Mouse (Mus musculus): ENCODE data around the gene Scarb1.

Gene Scarb1

GRCm38 (mm10) chr5:125271531-125272203, 69.2 kb downstream of the Scarb1 start:
- DNase-seq (ENCODE audit: low spot score in 2 of 2) = peak; percentile 88 to 90

DNA sequence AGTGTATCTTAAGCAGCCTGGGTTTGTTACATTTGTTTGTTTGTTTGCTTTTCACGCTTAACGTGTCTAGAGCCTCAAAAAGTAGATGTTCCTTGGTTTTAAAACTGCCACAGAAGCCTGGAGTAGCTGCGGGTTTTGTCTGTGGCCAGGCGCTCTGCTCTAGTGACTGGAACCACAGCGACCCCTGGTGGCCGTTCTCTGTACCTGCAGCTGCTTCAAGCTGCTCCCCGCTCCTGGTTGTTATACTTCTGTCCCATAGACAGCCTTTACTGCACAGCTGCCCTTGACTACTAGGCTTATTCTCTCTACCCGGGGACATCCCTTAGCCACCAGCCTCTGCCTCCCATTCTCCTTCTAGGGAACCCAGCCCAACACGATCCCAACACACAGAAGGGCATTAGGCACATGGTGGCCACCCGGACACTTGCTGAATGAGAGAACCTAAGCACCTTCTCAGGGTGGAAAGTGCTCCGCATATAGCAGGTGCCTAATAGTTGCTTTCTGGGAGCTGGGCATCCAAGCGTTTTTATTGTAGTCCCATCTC, 70.2 kb downstream of the Scarb1 start:
- DNase-seq (ENCODE audit: low spot score in 2 of 2) = peak; percentile 79 to 82

- DNase-seq (ENCODE audit: low spot score in 2 of 2) = no peak
Measured at GRCm38 (mm10) chr5:125269836-125270235, 71.1 kb downstream of the Scarb1 start.

DNA sequence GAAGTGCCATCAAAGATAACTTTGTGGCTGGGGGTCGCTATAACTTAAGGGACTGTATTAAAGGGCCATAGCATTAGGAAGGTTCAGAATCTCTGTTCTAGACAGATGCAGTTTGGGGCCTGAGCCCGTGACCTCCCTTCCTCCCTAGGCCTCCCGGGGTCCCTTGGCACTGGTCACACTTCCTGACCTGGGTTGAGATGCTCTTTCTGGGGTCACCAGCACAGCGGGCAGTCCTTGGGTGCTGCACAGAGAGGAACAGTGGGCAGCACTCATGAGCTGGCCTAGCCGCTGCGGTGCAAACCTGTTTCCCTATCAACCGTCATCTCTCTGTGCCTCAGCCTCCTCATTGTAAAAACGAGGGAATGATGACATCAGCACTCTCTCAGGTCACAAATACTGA, 71.5 kb downstream of the Scarb1 start:
- DNase-seq (ENCODE audit: low spot score in 2 of 2) = no peak

GRCm38 (mm10) chr5:125268033-125268765, 72.7 kb downstream of the Scarb1 start:
- peak; percentile 87 to 89 for DNase-seq (ENCODE audit: low spot score in 2 of 2)

DNA sequence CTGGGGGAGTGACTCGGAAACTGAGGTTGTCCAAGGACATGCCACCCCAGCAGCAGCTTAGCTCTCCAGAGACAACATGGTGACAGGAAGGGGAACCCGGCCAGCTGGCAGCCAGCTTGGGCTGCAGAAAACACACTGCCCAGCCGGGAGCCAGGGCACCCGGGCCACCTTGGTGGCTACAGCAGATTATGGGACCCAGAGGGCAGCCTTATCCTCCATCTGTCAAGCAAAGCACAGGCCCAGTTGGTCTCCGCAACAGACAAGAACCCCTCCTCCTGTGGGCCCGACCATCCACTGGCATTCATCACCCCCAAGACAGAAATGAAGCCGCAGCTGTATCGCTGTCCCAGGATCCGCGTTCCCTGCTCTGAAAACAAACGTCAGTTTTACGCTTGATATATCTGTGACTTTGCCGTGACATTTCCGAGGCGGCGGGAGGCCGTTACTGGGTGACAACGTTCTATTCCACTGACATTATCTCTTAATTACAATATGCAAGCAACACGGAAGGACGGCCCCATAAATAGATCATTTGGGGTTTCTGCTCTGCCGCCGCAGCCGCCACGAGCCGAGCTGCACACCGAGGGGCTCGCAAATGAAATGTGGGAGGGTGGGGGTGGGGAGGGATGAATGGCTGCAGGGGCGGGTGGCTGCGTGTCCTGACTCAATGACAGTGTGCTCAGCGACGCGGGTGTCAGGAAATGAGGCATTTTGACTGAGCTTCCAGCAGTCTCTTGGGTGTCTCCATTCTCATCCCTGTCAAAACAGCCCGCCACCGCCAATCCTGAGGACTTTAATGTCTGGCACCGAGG, 73.5 kb downstream of the Scarb1 start:
- DNase-seq (ENCODE audit: low spot score in 2 of 2) = peak; percentile 81 to 86

- DNase-seq (ENCODE audit: low spot score in 2 of 2) = peak in 1 of 2 experiments; percentile 39
Measured at GRCm38 (mm10) chr5:125266128-125266527, 74.8 kb downstream of the Scarb1 start.

DNA sequence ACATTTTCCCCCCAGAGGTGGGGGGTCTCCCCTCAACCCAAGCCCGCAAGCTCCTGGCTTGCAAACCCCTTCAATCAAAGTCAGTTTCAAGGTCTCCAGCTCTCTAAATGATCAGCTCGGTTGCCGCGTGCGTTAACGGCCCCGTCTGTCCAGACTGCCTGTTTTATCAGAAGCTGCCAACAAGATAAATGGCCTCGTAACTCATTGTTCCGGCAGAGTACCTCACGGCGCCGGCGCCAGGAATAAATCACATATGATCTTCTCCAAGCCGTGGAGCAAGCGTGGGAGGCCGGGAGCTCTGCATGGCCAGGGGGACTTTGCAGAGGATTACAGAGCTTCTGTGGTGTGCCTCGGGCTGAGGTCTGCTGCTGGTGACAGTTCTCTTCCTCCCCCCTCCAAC, 76.2 kb downstream of the Scarb1 start:
- peak in 1 of 2 experiments; percentile 48 for DNase-seq (ENCODE audit: low spot score in 2 of 2)

DNA sequence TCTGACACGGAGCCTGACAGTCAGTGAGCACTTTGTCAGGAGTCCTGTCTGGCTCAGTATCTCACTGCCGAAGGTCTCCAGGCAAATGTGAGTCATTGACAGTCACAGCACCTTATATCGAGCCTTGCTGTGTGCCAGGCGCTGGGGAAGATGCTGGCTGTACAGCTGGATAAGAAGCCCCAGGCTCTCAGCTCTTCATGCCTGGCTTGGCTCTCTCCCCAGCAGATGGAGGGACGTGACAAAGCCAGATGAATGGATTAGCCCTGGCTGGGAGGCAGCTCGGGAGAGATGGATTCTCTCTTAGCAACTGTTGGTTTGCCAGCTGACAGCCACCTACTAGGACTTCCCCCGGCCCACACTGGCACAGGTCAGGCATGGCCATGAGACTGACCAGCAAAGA, 78.3 kb downstream of the Scarb1 start:
- DNase-seq (ENCODE audit: low spot score in 2 of 2) = peak; percentile 83 to 90

DNA sequence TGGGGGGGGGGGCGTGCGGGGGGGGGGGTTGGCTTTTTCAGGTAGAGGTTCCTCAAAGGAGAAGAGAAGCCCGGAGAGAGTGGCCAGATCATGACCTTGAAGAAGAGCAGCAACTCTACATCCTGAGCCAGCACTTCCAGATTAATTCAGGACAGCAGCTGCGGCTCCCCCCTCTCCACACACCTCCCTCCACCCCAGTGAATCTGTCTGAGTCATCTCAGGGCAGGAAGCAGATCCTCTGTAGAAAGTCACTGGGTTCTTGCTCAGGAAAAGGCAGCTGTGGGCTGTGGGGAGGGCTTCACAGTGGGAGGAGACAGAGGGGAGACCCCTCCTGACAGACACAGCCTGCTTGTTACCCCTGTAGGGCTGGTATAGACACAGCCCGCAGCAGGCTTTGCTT, 87.0 kb downstream of the Scarb1 start:
- no peak for DNase-seq (ENCODE audit: low spot score in 2 of 2)

GRCm38 (mm10) chr5:125253448-125253847, 87.4 kb downstream of the Scarb1 start:
- no peak for DNase-seq (ENCODE audit: low spot score in 2 of 2)

GRCm38 (mm10) chr5:125252664-125253063, 88.2 kb downstream of the Scarb1 start:
- DNase-seq (ENCODE audit: low spot score in 2 of 2) = no peak

DNA sequence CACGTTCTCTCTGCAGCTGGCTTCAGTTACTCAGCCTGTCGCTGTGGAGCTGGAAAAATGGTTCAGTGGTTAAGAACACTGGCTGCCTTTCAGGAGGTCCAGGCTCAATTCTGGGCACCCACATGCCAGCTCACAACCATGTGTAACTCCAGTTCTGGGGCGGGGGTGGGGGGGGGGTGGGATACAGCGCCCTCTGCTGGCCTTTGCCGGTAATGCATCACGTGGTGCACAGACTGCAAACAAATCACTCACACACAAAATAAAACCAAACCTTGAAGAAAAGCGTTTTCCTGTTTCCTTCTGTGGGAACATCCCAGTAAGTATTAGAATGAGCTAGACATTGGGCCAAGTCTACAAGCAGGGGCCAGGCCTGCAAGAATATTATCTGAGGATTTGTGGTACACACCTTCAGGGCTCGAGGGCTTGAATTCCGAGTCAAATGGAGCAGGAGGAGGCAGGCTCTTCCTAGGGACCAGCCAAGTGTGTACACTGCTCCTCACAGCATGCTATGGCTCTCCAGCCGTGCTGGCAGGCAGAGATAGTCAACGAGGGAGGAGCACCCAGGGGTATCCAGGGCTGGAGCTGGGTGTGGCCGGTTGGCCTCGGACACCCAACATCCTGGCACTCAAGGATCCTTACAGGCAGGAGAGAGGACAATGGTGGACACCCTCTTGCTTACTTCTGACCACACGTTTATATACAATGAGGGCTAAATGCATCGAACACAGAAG, 88.8 kb downstream of the Scarb1 start:
- DNase-seq (ENCODE audit: low spot score in 2 of 2) = no peak

GRCm38 (mm10) chr5:125249187-125249586, 91.7 kb downstream of the Scarb1 start:
- no peak for DNase-seq (ENCODE audit: low spot score in 2 of 2)

- no peak for DNase-seq (ENCODE audit: low spot score in 2 of 2)
Measured at GRCm38 (mm10) chr5:125246711-125247110, 94.2 kb downstream of the Scarb1 start.

DNA sequence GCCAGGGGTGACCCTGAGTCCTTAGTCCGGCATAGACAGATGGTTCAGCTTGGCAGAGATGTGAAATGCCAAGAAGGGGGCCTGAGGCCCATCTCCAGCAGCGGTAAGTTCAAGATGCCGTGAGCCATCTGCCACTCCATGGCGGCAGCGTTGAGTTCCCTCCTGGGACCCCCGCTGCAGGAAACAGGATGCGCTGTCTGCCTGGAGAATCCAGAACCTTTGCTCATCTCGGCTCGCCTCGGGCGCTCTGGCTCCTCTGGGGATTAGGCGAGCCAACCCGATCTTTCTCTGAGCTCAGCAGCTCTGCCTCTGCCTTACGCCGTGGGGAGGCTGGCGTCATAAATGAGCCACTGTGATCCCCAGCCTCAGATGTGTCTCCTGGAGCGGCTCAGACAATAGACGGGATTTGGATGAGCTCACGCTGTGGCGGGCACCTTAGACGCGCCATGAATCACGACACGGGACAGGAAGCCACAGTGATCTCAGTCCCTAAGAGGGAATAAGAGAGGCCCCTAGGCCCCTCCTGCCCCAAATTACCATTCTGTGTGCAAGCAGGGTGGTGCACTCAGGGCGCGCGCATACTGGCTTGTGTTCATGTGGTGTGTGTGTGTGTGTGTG, 95.3 kb downstream of the Scarb1 start:
- peak; percentile 68 to 78 for DNase-seq (ENCODE audit: low spot score in 2 of 2)

DNA sequence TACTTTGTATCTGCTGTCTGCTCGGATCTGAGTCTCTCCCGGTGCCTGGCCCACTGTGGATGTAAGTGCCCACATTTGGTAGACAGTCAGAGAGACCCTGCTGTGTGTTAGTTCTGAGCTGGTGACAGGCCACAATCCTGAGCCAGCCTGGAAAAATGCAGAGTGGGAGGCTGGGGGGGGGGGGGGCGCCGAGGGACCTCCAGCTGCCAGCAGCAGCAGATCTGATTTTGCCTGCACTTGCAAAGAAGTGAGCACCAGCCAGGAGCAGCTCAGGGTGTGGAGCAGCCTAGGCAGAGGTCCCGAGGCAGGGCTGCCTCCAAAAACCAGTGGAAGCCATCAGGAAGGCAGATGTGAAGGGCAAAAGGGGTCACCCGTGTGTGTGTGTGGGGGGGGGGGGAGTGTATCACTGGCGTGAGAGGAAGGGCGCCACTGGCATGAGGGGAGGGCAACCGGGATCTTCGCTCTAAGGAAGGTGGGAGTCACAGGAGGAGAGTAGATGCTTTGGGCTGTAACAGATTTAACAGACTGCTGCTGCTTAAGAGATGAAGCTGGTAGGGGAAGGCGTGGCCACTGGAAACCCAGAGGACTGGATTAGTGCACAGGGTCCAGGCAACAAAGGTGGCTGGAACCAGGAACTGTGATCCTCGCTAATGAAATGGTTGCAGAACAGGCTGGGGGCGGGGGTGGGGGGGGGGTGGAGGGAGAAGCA, 95.9 kb downstream of the Scarb1 start:
- DNase-seq (ENCODE audit: low spot score in 2 of 2) = peak; percentile 54 to 69

DNA sequence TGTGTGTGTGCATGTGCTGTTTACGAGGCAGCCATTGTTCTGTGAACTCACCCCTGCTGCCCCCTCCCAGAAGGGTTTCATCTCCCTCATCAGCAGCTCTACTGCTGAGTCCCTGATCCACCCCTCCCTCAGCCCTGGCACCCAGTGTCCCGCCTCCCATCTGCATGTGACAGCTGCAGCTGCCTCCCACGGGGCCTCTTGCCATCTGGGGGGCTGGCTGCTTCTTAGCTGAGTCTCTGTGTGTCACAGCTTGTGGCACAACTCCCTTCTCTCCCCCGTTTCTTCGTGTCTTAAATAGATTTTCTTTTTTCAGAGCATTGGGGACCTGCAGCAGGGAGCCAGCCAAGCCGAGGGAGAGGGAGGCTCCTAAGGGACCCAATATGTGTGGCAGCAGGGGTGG, 97.0 kb downstream of the Scarb1 start:
- peak; percentile 96 to 97 for DNase-seq (ENCODE audit: low spot score in 2 of 2)

GRCm38 (mm10) chr5:125242111-125242510, 98.8 kb downstream of the Scarb1 start:
- DNase-seq (ENCODE audit: low spot score in 2 of 2) = no peak

- DNase-seq (ENCODE audit: low spot score in 2 of 2) = no peak
Measured at GRCm38 (mm10) chr5:125241627-125242026, 99.3 kb downstream of the Scarb1 start.
